Mouse (Mus musculus): ENCODE data around the gene Mthfsd. TPM values are rescaled to one million over a fixed set of nuclear protein-coding genes. Genes with fewer than 3 reads are reported as not detected.

The Mthfsd gene
- polyA plus RNA-seq, 1 experiment from 2014 or later: 69.5 TPM

DNA sequence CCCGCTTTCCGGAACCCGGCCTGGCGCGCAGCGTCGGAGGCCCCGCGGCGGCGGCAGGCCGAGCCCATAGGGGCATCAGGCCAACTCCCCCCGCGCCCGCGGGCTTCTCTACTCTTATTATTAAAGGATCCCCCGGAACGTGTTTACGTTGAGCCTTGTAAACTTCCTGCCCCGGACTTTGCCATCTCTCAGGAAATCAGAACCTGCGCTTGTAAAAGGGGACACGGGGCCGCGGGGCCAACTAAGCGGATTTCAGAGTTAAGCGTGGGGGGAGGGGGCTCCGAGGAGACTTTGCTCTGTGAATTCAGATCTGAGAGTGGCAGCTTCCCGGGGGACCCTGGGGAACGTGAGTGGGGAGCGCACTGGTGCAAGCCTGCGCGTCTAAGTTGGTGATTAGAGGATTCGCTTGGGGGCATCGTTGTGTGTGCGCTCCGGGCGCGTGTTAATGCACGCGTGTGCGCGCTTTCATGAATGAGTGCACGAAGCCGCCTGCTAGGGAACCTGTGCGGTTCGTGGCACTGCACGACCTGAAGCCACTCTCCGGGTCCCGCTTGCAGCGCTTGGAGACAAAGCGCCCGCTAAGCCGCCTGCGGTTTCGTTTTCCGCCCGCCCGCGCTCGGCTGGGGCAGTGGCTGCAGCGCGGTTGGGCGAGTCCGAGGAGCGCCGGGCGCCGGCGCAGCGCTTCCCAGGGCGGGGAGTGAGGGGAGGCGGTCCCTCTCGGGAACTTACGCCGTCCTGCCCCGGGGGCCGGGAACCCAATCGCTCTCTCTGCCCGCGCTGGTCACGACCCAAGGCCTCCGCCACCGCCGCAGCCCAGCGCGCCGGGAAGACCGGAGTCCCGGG is 24.9 kb downstream of the Mthfsd start:
- H3K4me1 ChIP-seq: peaks cover 39% of the 10 kb centered on the region
- H3K36me3 ChIP-seq (replicated peaks): no peaks in the 10 kb centered on the region
- no peaks in the 10 kb centered on the region for H3K9me3 ChIP-seq
- peaks cover 100% of the 10 kb centered on the region for H3K27me3 ChIP-seq (ENCODE audit: poor library complexity, severe bottlenecking)
- peak overlapping the region; percentile 58 for H3K4me3 ChIP-seq
- peak; percentile 64 for DNase-seq (ENCODE audit: extremely low spot score, low spot score)
- H3K27ac ChIP-seq: peak overlapping the region; percentile 66
- WGBS: 1% methylated on average over 88 of the region's 89 CpGs

DNA sequence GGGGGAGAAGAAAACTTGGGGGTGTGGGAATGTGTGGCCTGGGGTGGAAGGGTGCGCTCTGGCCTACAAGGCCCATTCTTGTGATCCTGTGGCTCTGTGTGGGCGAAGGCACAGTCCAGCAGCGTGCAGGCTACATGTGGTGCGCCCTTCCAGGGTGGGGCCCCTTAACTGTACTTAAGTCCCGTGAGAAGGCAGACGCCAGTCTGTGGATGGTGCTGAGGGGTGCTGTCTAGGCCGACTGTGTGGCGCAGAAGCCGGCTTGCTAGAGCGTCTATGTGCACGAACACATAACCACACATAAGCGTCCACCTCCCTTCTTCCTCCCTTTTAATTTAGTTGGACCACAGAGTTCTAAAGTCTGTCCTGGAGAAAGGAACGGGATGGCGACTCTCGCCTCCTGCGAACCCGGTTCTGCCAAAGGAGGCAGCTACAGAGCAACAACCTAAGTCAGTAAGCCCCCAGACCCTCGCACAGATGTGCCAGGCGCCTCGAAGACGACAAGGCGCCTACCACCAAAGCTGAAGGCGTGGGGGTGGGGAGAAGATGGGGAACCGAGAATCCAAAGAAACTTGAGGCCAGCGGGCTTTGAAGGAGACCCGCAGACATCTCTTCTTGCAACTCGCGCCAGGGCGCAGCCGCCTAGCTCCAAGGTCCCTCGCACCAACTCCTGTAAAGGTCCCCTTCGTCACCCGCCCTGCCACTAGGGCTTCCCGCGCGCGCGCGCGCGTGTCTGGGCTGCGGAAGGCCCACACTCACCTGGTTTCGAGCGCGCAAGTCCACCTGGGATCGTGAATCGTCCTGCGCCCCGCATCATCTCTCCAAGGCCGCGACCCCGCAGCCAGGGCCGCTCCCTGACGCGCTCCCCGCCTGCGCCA is 25.7 kb downstream of the Mthfsd start:
- Histone ChIP-seq H3K4me3 (peak overlapping the region; percentile 58), H3K36me3 (replicated peaks) (no peaks in the 10 kb centered on the region), H3K9me3 (no peaks in the 10 kb centered on the region), H3K27me3 (ENCODE audit: poor library complexity, severe bottlenecking) (peaks cover 100% of the 10 kb centered on the region), H3K27ac (no peak overlapping the region), H3K4me1 (peaks cover 39% of the 10 kb centered on the region)
- WGBS: under 1% methylated on average over 57 of the region's 57 CpGs
- DNase-seq (ENCODE audit: extremely low spot score, low spot score): peak; percentile 35

DNA sequence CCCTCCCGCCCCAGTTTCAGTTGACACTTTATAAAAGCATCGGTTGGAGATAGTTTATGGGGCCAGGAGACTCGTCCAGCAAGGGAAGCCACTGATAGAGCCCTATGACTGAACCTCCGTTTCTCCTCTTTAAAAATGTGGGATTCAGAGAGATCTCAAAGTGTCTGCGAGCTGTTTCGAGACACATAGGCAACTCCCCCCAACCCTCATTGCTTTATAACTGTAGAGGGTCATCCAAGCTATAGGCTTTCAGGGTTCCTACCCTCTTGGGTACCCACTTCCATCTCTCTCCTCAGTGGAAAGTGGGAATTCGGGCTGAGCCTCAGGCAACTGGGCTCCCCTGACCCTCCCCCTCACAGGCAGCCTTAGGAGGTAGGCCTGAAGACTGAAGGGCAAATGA is 26.8 kb downstream of the Mthfsd start:
- H3K4me1 ChIP-seq: peaks cover 39% of the 10 kb centered on the region
- H3K36me3 ChIP-seq (replicated peaks): no peaks in the 10 kb centered on the region
- no peak overlapping the region for H3K4me3 ChIP-seq
- 2% methylated on average over 7 of the region's 7 CpGs for WGBS
- no peak overlapping the region for H3K27ac ChIP-seq
- DNase-seq (ENCODE audit: extremely low spot score, low spot score): no peak
- no peaks in the 10 kb centered on the region for H3K9me3 ChIP-seq
- H3K27me3 ChIP-seq (ENCODE audit: poor library complexity, severe bottlenecking): peaks cover 100% of the 10 kb centered on the region

DNA sequence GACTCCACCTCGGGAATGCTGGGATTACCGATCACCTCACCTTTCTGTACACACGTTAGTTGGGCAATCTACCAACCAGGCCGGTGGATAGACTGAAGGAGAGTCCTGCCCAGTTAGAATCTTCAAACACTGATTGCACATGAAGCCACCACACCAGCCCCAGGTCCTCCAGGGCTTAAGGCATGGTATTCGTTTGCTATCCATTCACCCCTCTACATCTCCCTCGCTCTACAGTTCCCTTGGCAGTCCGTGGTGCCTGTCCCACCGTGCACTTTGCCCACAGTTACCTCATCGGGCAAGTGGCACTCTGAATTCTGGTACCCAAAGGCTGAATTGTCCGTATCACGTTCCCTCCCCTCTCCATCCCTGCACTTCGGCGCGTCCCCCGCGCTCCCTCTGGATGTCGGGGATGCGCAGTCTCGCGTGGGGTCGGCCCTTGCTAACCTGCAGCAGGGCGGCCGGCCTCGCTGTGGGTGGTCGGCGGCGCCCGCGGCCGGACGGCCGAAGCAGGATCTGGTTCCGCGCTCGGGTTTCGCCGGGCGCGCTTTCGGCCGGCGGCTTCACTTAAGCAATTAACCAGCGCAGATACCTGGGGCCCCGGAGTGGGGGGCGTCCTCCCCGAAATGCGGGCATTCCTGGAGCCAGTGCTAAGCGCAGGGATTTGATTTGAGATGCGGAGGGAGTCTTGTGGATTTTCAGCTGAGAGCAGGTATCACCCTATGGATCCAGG is 27.7 kb downstream of the Mthfsd start:
- peaks cover 4% of the 10 kb centered on the region; the same call in 1 of the 2 replicates for H3K9me3 ChIP-seq
- H3K4me1 ChIP-seq: peaks cover 39% of the 10 kb centered on the region
- no peaks in the 10 kb centered on the region for H3K36me3 ChIP-seq (replicated peaks)
- peaks cover 100% of the 10 kb centered on the region for H3K27me3 ChIP-seq (ENCODE audit: poor library complexity, severe bottlenecking)
- WGBS: under 1% methylated on average over 49 of the region's 49 CpGs
- peak overlapping the region; percentile 14; the same call in 1 of the 2 replicates for H3K4me3 ChIP-seq
- DNase-seq (ENCODE audit: extremely low spot score, low spot score): peak; percentile 34
- no peak overlapping the region for H3K27ac ChIP-seq

DNA sequence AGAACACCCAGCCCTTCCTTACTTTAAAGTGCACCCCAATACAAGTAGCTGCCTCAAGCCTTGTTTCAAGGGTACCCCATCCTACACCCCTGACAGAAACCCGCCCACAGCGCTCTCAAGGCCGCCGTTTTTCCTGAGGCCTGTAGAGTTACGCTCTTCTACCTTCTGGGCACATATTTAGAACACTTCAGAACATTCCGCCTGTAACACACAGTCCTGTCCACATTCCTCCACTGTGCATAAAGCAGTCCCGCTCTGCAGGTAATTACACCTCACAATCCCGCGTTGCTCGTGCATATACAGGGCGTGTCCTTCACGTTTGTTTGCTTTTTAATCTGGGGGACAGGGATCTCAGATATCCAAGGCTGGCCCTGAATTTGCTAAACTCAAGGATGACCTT is 28.2 kb downstream of the Mthfsd start:
- H3K36me3 ChIP-seq (replicated peaks): no peaks in the 10 kb centered on the region
- 3% methylated on average over 12 of the region's 12 CpGs for WGBS
- peaks cover 4% of the 10 kb centered on the region; the same call in 1 of the 2 replicates for H3K9me3 ChIP-seq
- peaks cover 36% of the 10 kb centered on the region for H3K4me1 ChIP-seq
- DNase-seq (ENCODE audit: extremely low spot score, low spot score): peak; percentile 25
- peaks cover 100% of the 10 kb centered on the region for H3K27me3 ChIP-seq (ENCODE audit: poor library complexity, severe bottlenecking)
- no peak overlapping the region for H3K27ac ChIP-seq
- H3K4me3 ChIP-seq: no peak overlapping the region

DNA sequence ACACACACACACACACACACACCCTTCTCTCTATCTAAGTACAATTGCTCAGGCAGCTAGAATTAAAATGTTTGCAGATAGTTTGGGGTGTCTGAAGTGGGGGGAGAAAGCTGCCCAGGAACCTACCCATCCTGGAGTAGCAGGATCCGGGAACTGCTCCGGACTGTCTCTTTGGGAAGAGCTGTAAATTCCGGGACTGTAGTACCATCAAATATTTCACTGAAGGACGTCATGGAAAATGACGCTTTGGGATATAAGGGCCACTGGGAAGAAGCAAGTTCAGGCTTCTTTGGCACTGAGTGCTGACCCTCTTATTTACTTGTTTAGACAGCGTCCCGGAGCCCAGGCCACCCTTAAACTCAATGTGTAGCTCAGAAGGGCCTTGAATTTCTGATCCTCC is 29.0 kb downstream of the Mthfsd start:
- Histone ChIP-seq H3K27ac (no peak overlapping the region), H3K4me1 (peaks cover 36% of the 10 kb centered on the region), H3K27me3 (ENCODE audit: poor library complexity, severe bottlenecking) (peaks cover 100% of the 10 kb centered on the region), H3K36me3 (replicated peaks) (no peaks in the 10 kb centered on the region), H3K9me3 (peaks cover 4% of the 10 kb centered on the region; the same call in 1 of the 2 replicates), H3K4me3 (no peak overlapping the region)
- DNase-seq (ENCODE audit: extremely low spot score, low spot score): no peak
- 2% methylated on average over 7 of the region's 7 CpGs for WGBS

DNA sequence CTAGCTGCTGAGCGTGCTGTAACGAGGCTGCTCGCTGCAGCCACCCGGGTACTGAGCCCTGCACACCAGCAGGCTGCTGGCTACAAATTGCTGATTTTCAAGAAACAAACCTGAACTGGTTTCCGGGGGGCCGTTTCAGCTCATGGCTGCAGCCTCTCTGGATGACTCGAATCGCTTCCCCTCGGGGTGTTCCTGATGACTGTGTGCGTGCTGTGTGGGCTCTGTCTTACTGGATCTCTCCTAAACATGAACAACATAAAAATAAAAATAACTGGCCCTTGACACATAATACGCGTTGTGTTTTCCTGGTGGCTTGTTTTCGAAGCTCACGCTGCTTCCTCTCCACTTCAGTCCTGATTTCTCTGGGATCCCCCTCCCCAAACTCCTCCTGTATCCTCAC is 29.5 kb downstream of the Mthfsd start:
- no peak overlapping the region for H3K4me3 ChIP-seq
- peaks cover 36% of the 10 kb centered on the region for H3K4me1 ChIP-seq
- 1% methylated on average over 14 of the region's 14 CpGs for WGBS
- no peak overlapping the region for H3K27ac ChIP-seq
- DNase-seq (ENCODE audit: extremely low spot score, low spot score): no peak
- peaks cover 4% of the 10 kb centered on the region; the same call in 1 of the 2 replicates for H3K9me3 ChIP-seq
- H3K27me3 ChIP-seq (ENCODE audit: poor library complexity, severe bottlenecking): peaks cover 100% of the 10 kb centered on the region
- no peaks in the 10 kb centered on the region for H3K36me3 ChIP-seq (replicated peaks)

DNA sequence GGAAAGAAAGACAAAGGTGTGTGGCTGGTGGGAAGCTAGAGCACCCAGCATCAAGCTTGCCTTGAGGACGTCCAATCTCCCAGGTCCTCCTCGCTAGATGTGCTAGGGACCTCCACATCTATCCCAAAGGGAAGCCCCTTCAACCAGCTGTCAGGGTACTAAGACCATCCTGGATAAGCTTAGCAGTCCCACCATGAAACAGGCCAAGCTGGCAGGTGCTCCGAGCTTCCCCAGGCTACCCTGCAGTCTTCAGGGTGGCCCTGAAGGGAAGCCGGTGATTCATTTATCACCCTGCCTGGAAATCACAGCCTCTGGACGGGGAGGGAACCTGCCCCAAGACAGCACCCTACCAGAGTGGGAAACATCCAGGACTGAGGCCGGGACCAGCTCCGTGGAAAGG is 31.6 kb downstream of the Mthfsd start:
- Histone ChIP-seq H3K36me3 (replicated peaks) (no peaks in the 10 kb centered on the region), H3K4me3 (no peak overlapping the region), H3K27me3 (ENCODE audit: poor library complexity, severe bottlenecking) (peaks cover 100% of the 10 kb centered on the region), H3K4me1 (peaks cover 35% of the 10 kb centered on the region), H3K9me3 (peaks cover 4% of the 10 kb centered on the region; the same call in 1 of the 2 replicates), H3K27ac (no peak overlapping the region)
- WGBS: 4% methylated on average over 7 of the region's 7 CpGs
- DNase-seq (ENCODE audit: extremely low spot score, low spot score): no peak

DNA sequence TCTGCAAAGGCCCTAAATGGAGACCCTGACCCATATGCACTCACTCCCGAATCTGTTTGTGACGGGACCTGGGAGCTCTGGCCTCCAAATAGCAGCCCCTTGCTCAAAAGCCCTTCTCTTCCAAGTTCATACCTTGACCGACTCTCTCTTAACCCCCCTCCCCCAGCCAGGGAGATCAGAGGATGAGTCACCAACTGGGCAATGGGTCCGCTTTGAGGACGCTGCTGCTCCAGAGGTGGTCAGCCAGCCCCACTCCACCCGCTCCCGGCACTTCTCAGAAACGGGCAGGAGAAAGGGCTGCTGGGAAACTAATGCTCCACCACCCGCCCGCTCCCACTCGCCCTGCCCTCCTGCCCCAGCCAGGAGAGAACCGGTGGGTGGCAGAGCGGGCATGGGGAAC is 32.3 kb downstream of the Mthfsd start:
- WGBS: 2% methylated on average over 13 of the region's 13 CpGs
- no peak overlapping the region for H3K4me3 ChIP-seq
- H3K9me3 ChIP-seq: peaks cover 4% of the 10 kb centered on the region; the same call in 1 of the 2 replicates
- peaks cover 39% of the 10 kb centered on the region for H3K4me1 ChIP-seq
- H3K27ac ChIP-seq: no peak overlapping the region
- H3K27me3 ChIP-seq (ENCODE audit: poor library complexity, severe bottlenecking): peaks cover 100% of the 10 kb centered on the region
- no peaks in the 10 kb centered on the region for H3K36me3 ChIP-seq (replicated peaks)
- no peak for DNase-seq (ENCODE audit: extremely low spot score, low spot score)

DNA sequence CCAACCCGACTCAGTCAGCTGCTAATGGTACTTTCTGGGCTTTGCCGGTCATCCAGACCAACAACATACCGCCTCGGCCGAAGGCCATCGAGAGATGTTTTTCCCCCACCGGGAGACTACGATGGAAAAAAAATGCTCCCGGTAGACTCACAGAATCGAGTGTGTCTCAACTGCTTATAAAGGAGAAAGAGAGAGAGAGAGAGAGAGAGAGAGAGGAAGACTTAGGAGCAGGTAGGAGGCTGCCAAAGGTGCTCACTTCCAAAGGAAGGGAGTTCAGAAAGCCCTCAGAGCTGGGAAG is 33.4 kb downstream of the Mthfsd start:
- Histone ChIP-seq H3K4me1 (peaks cover 31% of the 10 kb centered on the region), H3K27ac (no peak overlapping the region), H3K27me3 (ENCODE audit: poor library complexity, severe bottlenecking) (peaks cover 100% of the 10 kb centered on the region), H3K4me3 (no peak overlapping the region), H3K9me3 (peaks cover 4% of the 10 kb centered on the region; the same call in 1 of the 2 replicates), H3K36me3 (replicated peaks) (no peaks in the 10 kb centered on the region)
- whole genome bisulfite sequencing: under 1% methylated on average over 10 of the region's 10 CpGs
- peak; percentile 20 for DNase-seq (ENCODE audit: extremely low spot score, low spot score)

DNA sequence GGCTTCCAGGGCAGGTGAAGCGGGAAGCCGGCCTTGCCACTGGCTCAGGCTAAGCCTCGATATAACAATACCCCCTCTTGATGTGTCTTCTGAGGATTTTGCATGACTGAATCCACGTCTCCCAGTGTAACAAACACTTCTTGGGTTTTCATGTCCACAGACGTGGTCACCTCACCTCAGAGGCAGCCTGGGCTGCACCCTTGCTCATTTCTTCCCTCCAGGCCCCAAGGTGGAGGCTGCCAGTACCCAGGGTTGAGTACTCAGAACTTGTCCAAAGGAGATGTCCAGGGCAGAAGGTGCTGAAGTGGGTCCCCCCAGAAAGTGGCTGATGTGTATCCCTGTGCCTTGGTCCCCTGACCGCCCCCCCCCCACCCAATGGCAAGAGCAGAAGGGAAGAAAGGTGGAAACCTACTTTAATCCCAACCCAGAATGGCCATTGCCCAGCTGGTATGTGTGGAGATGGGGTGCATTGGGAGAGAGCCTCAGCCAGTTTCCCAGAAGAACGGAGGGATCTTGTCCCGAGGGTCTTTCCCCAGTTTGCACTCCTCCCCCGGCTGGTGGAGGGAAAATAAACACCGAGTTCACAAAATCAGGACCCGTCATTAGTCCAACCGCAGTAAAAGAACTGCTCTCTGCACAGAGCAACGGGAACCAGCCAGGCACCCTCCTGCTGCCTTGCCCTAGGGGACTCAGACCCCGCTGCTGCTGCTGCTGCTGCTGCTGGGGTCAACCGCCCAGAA is 33.9 kb downstream of the Mthfsd start:
- H3K27ac ChIP-seq: no peak overlapping the region
- under 1% methylated on average over 15 of the region's 15 CpGs for whole genome bisulfite sequencing
- no peak overlapping the region for H3K4me3 ChIP-seq
- H3K4me1 ChIP-seq: peaks cover 31% of the 10 kb centered on the region
- H3K9me3 ChIP-seq: peaks cover 4% of the 10 kb centered on the region; the same call in 1 of the 2 replicates
- peak; percentile 22 for DNase-seq (ENCODE audit: extremely low spot score, low spot score)
- no peaks in the 10 kb centered on the region for H3K36me3 ChIP-seq (replicated peaks)
- peaks cover 100% of the 10 kb centered on the region for H3K27me3 ChIP-seq (ENCODE audit: poor library complexity, severe bottlenecking)

Data from forebrain, embryonic 10.5 days (tissue).